Mouse (Mus musculus) gastrocnemius, postnatal 25 days (tissue): ENCODE results near the gene H2-Ke6. TPM values are rescaled to one million over a fixed set of nuclear protein-coding genes. Genes with fewer than 3 reads are reported as not detected.

ENCODE experiments used
- DNase-seq: peaks from one replicate; pipeline ENCODE4 v3.0.0; 2022
- long read RNA-seq, 2 experiments: library from polyadenylated mRNA; stranded (forward); transcript quantifications; one replicate each; pipeline ENCODE4 v2.0.0; 2021
- total RNA-seq, 2 experiments: library from RNA; stranded (reverse); gene quantifications; 1 replicate in 1 of 2; 2 replicates in 1 of 2; pipeline ENCODE4 v1.2.3; 2021

H2-Ke6 gene
- total RNA-seq, result 10 to 100 TPM; 52.7 to 59.9 TPM
- long read RNA-seq, experiment 1, transcript H2-Ke6-201 (9 exons, 965 nt), result major isoform, 52 of 207 reads
- long read RNA-seq, experiment 1, partial matches to known transcripts, result 145 of 207 reads
- long read RNA-seq, experiment 1, other reads (novel, unspliced or antisense), result 6 of 207 reads
- long read RNA-seq, experiment 2, transcript H2-Ke6-201 (9 exons, 965 nt), result major isoform, 40 of 57 reads
- long read RNA-seq, experiment 2, partial matches to known transcripts, result 5 of 57 reads
- long read RNA-seq, experiment 2, other reads (novel, unspliced or antisense), result 8 of 57 reads

GRCm38 (mm10) chr17:34027656-34028223, at the start of gene H2-Ke6:
Gene H2-Ke6, minus strand, starts transcription at chr17:34028060.
- DNase-seq, result peak; percentile 95

- DNase-seq, result no peak
Observed at GRCm38 (mm10) chr17:34077549-34077948, 49.7 kb upstream of the H2-Ke6 start.

- no peak for DNase-seq
Observed at GRCm38 (mm10) chr17:34075271-34075670, 47.4 kb upstream of the H2-Ke6 start.

GRCm38 (mm10) chr17:34072091-34072490, 44.2 kb upstream of the H2-Ke6 start:
- DNase-seq, result no peak

- no peak for DNase-seq
Observed at GRCm38 (mm10) chr17:34068864-34069263, 41.0 kb upstream of the H2-Ke6 start.

- DNase-seq, result no peak
Observed at GRCm38 (mm10) chr17:34057224-34057623, 29.4 kb upstream of the H2-Ke6 start.

DNA sequence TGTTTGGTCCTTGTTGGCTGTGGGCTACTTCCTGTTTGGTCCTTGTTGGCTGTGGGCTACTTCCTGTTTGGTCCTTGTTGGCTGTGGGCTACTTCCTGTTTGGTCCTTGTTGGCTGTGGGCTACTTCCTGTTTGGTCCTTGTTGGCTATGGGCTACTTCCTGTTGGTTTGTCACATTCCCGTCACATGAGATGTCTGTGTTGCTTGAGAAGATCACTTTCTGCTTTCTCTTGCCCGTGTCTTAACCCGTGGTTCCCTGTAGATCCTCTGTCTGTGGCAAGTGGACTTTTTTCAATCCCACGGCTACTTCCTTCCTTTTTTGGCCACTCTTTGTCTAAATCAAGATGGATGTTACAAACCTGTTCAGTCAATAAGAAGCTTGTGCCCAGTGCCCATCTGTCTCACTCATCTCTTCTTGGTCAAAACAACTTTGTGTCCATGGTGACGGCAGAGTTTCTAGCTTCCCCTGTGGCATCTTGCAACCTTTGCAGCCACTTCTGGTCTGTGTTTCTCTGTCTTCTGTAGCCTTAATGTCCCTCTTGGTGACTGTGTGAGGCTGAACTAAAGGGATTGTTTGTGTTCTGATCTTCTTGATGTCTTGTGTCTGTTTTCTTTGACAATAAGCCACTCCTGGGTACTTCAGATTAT, 19.7 kb upstream of the H2-Ke6 start:
- no peak for DNase-seq

DNA sequence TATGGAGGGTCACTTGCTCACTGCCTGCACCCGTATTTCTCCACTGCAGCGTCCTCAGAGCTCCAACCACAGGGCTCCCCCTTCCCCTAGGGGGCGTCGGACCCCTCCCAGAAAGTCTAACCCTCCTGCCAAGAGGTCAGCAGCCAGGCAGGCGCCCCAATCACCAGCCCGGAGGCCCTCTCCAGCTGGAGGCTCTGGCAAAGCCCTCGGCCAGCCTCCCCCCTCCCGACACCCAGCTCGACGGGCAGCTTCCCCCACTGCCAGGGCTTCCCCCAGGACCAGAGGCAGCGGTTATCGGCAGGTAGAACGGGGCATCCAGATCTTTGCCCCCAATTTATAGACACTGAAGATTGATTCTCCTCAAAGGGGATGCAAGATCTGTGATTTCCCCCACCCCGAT, 18.1 kb upstream of the H2-Ke6 start:
- DNase-seq, result no peak

- peak; percentile 85 for DNase-seq
Observed at GRCm38 (mm10) chr17:34039562-34040450, 11.9 kb upstream of the H2-Ke6 start.

GRCm38 (mm10) chr17:34038878-34039561, 11.2 kb upstream of the H2-Ke6 start, which contains the start of gene Col11a2:
Gene Col11a2, plus strand, starts transcription at chr17:34039437.
- DNase-seq, result no peak

DNA sequence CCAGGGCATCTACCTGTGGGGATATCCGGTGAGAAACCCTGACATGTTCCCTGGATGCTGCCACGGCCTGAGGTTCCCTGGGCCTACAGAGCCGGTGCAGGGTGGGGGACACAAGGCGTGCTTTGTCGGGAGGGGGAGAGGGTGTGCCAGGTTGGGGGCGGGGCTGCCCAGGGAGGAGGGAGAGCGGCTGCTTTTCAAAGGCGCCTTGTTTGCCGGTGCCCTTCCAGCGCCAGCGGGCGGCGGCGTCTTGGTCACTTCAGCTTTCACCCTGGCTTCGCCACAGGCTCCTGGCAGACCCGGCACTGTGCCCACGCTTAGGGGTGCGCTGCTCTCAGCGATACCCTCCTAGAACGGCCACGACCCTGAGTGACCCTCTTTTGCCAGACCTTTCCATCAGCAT, 10.6 kb upstream of the H2-Ke6 start:
- DNase-seq, result no peak

- no peak for DNase-seq
Observed at GRCm38 (mm10) chr17:34037241-34037640, 9.4 kb upstream of the H2-Ke6 start.

DNA sequence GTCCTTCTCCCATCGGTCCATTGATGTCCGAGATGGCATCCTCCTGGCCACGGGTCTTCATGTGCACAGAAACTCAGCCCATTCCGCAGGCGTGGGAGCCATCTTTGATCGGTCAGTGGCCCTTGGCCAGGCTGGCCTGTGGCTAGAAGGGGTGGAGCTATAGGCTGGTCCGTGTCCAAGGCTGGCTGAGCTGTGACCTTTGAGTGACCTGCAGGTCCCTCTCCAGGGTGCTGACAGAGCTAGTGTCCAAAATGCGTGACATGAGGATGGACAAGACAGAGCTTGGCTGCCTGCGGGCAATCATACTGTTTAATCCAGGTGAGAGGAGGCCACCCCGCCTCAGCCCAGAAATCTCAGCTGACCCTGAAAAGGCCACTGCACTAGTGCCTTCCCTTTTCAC, 8.8 kb upstream of the H2-Ke6 start:
- no peak for DNase-seq

GRCm38 (mm10) chr17:34035517-34035916, 7.7 kb upstream of the H2-Ke6 start:
- no peak for DNase-seq

GRCm38 (mm10) chr17:34034064-34034463, 6.2 kb upstream of the H2-Ke6 start:
- no peak for DNase-seq

GRCm38 (mm10) chr17:34033441-34033840, 5.6 kb upstream of the H2-Ke6 start:
- no peak for DNase-seq

GRCm38 (mm10) chr17:34032806-34033205, 4.9 kb upstream of the H2-Ke6 start:
- DNase-seq, result no peak

DNA sequence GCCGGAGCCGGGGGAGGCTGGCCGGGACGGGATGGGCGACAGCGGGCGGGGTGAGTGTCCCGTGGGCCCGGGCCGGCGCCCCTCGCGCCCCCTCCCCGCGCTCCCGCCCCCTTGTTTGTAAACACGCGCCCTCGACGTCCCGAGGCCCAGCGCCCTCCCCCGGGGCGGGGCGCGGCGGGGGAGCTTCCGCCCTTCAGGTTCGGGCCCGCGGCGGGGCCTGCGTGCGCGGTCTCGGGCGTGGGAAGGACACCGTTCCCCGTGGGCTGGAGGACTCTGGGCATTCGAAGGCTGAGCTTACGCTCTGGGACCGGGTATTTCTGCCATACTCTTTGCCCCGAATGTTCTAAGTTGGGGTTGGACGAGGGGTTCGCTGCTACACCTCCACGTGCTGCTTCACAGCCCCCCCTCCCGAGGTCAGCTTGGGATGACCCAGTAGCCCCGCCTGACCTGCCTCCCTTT, 4.3 kb upstream of the H2-Ke6 start:
- DNase-seq, result no peak

GRCm38 (mm10) chr17:34031465-34032173, 3.8 kb upstream of the H2-Ke6 start, which contains the start of the genes Slc39a7 and Rxrb:
Gene Slc39a7, minus strand, starts transcription at chr17:34031682.
Gene Rxrb, plus strand, starts transcription at chr17:34031812.
- DNase-seq, result peak; percentile 99

GRCm38 (mm10) chr17:34030861-34031326, 3.0 kb upstream of the H2-Ke6 start:
- DNase-seq, result no peak
